Mouse (Mus musculus) liver, postnatal 0 days (tissue): ENCODE measurements around the gene Rhox4e. TPM values are rescaled to one million over a fixed set of nuclear protein-coding genes. Genes with fewer than 3 reads are reported as not detected.

Experiments
- polyA plus RNA-seq: library from polyadenylated mRNA; unstranded; fragments of >200 nt; fragmentation: Nextera tagmentation; extraction: Ambion mirVana; gene quantifications from 2 replicates; pipeline ENCODE4 v1.2.1, GENCODE M21; 2015

The Rhox4e gene
- polyA plus RNA-seq, 1 experiment from 2014 or later: not detected

Other genes with a start within 250 kb of the Rhox4e start
- not detected in 2 replicates for gene Rhox3a2, start 177.4 kb upstream of the Rhox4e start, polyA plus RNA-seq
- not detected in 2 replicates for gene Rhox4a2, start 166.6 kb upstream of the Rhox4e start, polyA plus RNA-seq
- gene Rhox2b, start 145.3 kb upstream of the Rhox4e start, polyA plus RNA-seq: not detected in 2 replicates
- not detected in 2 replicates for gene Rhox4b, start 124.9 kb upstream of the Rhox4e start, polyA plus RNA-seq
- not detected in 2 replicates for gene Rhox2c, start 103.7 kb upstream of the Rhox4e start, polyA plus RNA-seq
- gene Rhox3c, start 98.8 kb upstream of the Rhox4e start, polyA plus RNA-seq: not detected in 2 replicates
- not detected in 2 replicates for gene Rhox4c, start 77.1 kb upstream of the Rhox4e start, polyA plus RNA-seq
- gene Rhox2d, start 64.0 kb upstream of the Rhox4e start, polyA plus RNA-seq: not detected in 2 replicates
- not detected in 2 replicates for gene Rhox4d, start 43.1 kb upstream of the Rhox4e start, polyA plus RNA-seq
- not detected in 2 replicates for gene Rhox2e, start 27.0 kb upstream of the Rhox4e start, polyA plus RNA-seq
- gene Rhox3e, start 15.4 kb upstream of the Rhox4e start, polyA plus RNA-seq: not detected in 2 replicates
- gene Rhox2f, start 14.0 kb downstream of the Rhox4e start, polyA plus RNA-seq: not detected in 2 replicates
- not detected in 2 replicates for gene Rhox3f, start 23.6 kb downstream of the Rhox4e start, polyA plus RNA-seq
- not detected in 2 replicates for gene Rhox4f, start 50.3 kb downstream of the Rhox4e start, polyA plus RNA-seq
- not detected in 2 replicates for gene Rhox3g, start 71.2 kb downstream of the Rhox4e start, polyA plus RNA-seq
- not detected in 2 replicates for gene Rhox2g, start 86.1 kb downstream of the Rhox4e start, polyA plus RNA-seq
- not detected in 2 replicates for gene Rhox4g, start 93.9 kb downstream of the Rhox4e start, polyA plus RNA-seq
- not detected in 2 replicates for gene Rhox3h, start 111.4 kb downstream of the Rhox4e start, polyA plus RNA-seq
- not detected in 2 replicates for gene Rhox2h, start 115.9 kb downstream of the Rhox4e start, polyA plus RNA-seq
- gene Rhox5, start 247.4 kb downstream of the Rhox4e start, polyA plus RNA-seq: 1.3 and 1.4 TPM in 2 replicates